Mouse (Mus musculus) skeletal muscle tissue, adult 2 months (tissue): Measurements from ENCODE around the gene Pigr.

Experiments used
- DNase-seq: peaks from one replicate; pipeline ENCODE4 v3.0.0-alpha.2; 2012; ENCODE audit warnings: low read depth, low spot score

Pigr gene

GRCm38 (mm10) chr1:130829906-130830830 lies 3.7 kb downstream of the Pigr start:
- DNase-seq: no peak

GRCm38 (mm10) chr1:130832230-130833149 lies 6.0 kb downstream of the Pigr start:
- no peak for DNase-seq

- no peak for DNase-seq
These were observed 8.9 kb downstream of the Pigr start for GRCm38 (mm10) chr1:130835161-130835936.

- DNase-seq: no peak
These were observed 11.8 kb downstream of the Pigr start for GRCm38 (mm10) chr1:130838288-130838687.

- no peak for DNase-seq
These were observed 14.3 kb downstream of the Pigr start for GRCm38 (mm10) chr1:130840599-130841379.

GRCm38 (mm10) chr1:130841621-130842020 lies 15.1 kb downstream of the Pigr start:
- DNase-seq: no peak

GRCm38 (mm10) chr1:130844516-130844915 lies 18.0 kb downstream of the Pigr start:
- DNase-seq: no peak

GRCm38 (mm10) chr1:130849530-130850214 lies 23.2 kb downstream of the Pigr start:
- DNase-seq: no peak

- DNase-seq: no peak
These were observed 23.9 kb downstream of the Pigr start for GRCm38 (mm10) chr1:130850405-130850804.

GRCm38 (mm10) chr1:130854819-130855218 lies 28.3 kb downstream of the Pigr start:
- DNase-seq: no peak

- DNase-seq: no peak
These were observed 29.2 kb downstream of the Pigr start for GRCm38 (mm10) chr1:130855723-130856122.

GRCm38 (mm10) chr1:130857456-130857855 lies 31.0 kb downstream of the Pigr start:
- DNase-seq: no peak

GRCm38 (mm10) chr1:130864238-130864637 lies 37.8 kb downstream of the Pigr start:
- DNase-seq: peak; percentile 28

- DNase-seq: no peak
These were observed 38.3 kb downstream of the Pigr start for GRCm38 (mm10) chr1:130864741-130865140.

- DNase-seq: peak; percentile 7
These were observed 39.2 kb downstream of the Pigr start, which contains the start of gene Fcmr for GRCm38 (mm10) chr1:130865541-130866221. Gene Fcmr (plus strand): TSS chr1:130865669.

GRCm38 (mm10) chr1:130872912-130873311 lies 46.4 kb downstream of the Pigr start:
- no peak for DNase-seq

GRCm38 (mm10) chr1:130875139-130875538 lies 48.7 kb downstream of the Pigr start:
- peak; percentile 19 for DNase-seq

- no peak for DNase-seq
These were observed 49.4 kb downstream of the Pigr start for GRCm38 (mm10) chr1:130875910-130876309.

GRCm38 (mm10) chr1:130876931-130877509 lies 50.5 kb downstream of the Pigr start:
- DNase-seq: peak; percentile 30
